Mouse (Mus musculus) small intestine, adult 10 weeks (tissue): ENCODE measurements around the gene Atg4a-ps. TPM values are rescaled to one million over a fixed set of nuclear protein-coding genes. Genes with fewer than 3 reads are reported as not detected.

Source experiments
- polyA plus RNA-seq: library from polyadenylated mRNA; stranded (reverse); fragments of 350-450 nt; fragmentation: Illumina TruSeq; extraction: RNeasy Lipid Tissue Mini Kit (QIAGEN cat#74804); gene quantifications from one replicate; pipeline ENCODE4 v1.2.3, GENCODE M21; 2014; ENCODE audit warnings: low replicate concordance

Atg4a-ps gene
- 0.22 TPM for polyA plus RNA-seq

DNA sequence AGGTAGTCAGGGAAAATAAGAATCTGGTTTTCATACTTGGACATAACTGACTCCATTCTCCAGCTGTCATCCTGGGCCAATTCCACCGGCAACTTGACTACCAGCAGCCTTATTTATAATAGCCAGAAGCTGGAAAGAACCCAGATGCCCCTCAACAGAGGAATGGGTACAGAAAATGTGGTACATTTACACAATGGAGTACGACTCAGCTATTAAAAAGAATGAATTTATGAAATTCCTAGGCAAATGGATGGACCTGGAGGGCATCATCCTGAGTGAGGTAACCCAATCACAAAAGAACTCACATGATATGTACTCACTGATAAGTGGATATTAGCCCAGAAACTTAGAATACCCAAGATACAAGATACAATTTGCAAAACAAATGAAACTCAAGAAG, at the start of gene Atg4a-ps:
Gene Atg4a-ps, minus strand, starts transcription at position 101 of the 400 bp plus-strand sequence.

Other genes with a start within 250 kb of the Atg4a-ps start
- 0.48 TPM for gene Syt6, start 70.8 kb downstream of the Atg4a-ps start, polyA plus RNA-seq
- gene Olfml3, start 91.9 kb upstream of the Atg4a-ps start, polyA plus RNA-seq = 5.2 TPM
- gene Gm10964, start 93.3 kb upstream of the Atg4a-ps start, polyA plus RNA-seq = not detected
- gene Hipk1, start 145.5 kb upstream of the Atg4a-ps start, polyA plus RNA-seq = 48.8 TPM
- 7.3 TPM for gene Dclre1b, start 163.4 kb upstream of the Atg4a-ps start, polyA plus RNA-seq
- 14.9 TPM for gene Ap4b1, start 163.5 kb upstream of the Atg4a-ps start, polyA plus RNA-seq
- not detected for gene Gm43064, start 163.5 kb upstream of the Atg4a-ps start, polyA plus RNA-seq
- 77.4 TPM for gene Bcl2l15, start 186.5 kb upstream of the Atg4a-ps start, polyA plus RNA-seq
- 31.7 TPM for gene Ptpn22, start 213.7 kb upstream of the Atg4a-ps start, polyA plus RNA-seq